Mouse (Mus musculus) myocyte (in vitro differentiated cells): ENCODE data around the gene Gna14.

Experiments used
- MAX ChIP-seq: IDR thresholded peaks from one replicate; pipeline ENCODE4 v1.6.1; 2011; ENCODE audit warnings: low read depth, mild to moderate bottlenecking, control low read depth
- POLR2A ChIP-seq: IDR thresholded peaks from one replicate; pipeline ENCODE4 v1.6.1; 2011; ENCODE audit warnings: low read depth, mild to moderate bottlenecking, control low read depth, moderate library complexity; ENCODE audit not compliant: insufficient read length
- REST ChIP-seq: IDR thresholded peaks from one replicate; pipeline ENCODE4 v1.6.1; 2011; ENCODE audit warnings: mild to moderate bottlenecking, control low read depth, moderate library complexity; ENCODE audit not compliant: insufficient read depth, insufficient read length
- TCF12 ChIP-seq: IDR thresholded peaks from one replicate; pipeline ENCODE4 v1.6.1; 2011; ENCODE audit warnings: mild to moderate bottlenecking, control low read depth; ENCODE audit not compliant: poor library complexity, insufficient read depth, severe bottlenecking

GRCm38 (mm10) chr19:16534311-16534710, 98.7 kb downstream of the Gna14 start:
- no peak for TF ChIP-seq POLR2A
- no peak for TF ChIP-seq REST
- no peak for TF ChIP-seq MAX
- TF ChIP-seq TCF12: no peak
